Mouse (Mus musculus) cerebellum, postnatal 4 days (tissue): ENCODE data around the gene Zbtb34.

Experiments
- DNase-seq, 2 experiments: peaks; one replicate each; pipeline ENCODE4 v3.0.0; 2022; ENCODE audit warnings: low spot score in 2 of 2, mixed read lengths in 1 of 2

Zbtb34 gene

DNA sequence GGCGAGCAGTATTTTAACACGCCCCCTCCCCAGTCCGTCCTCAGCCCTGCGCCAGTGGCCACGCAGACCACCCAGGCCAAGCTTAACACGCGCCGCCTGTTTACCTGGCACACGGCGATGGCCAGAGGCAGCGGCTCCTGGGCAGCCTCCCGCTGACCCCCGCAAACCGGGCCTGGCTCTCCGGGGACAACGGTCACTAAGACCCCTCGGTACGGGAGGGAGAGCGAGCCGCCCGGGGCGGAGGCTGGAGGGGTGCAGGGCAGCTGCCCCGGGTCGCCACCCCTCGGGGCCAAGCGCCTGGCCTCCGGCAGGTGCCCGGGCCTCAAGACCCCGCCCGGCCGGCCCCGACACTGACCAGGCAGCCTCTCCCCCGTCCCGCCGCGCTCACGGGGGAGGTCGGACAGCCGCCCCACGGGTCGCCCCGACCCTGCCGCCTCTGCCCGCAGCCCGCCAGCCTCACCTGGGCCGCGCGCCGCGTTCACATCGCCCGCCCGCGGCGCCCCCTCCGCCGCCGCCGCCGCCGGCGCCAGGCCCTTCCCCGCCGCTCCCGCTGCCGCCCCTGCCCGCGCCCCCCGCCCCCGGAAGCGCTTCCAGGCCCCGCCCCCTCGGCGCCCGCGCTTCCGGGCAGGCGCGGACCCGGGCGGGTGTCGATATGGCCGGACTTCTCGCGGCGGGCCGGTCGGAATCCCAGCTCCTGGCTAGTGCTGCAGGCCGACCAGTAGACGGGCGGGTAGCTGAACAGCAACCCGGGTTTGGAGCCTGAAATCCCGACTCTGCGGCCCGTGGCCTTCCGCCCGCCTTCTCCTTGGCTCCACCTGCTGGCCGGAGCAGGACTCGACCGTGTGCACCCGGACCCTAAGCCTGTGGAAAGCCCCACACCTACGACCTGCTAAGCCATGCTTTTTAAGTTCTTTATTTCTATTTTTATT lies at the start of gene Zbtb34:
Zbtb34 (minus strand) TSS at position 554 of the 929 bp plus-strand sequence.
- peak; percentile 39 to 67 for DNase-seq

DNA sequence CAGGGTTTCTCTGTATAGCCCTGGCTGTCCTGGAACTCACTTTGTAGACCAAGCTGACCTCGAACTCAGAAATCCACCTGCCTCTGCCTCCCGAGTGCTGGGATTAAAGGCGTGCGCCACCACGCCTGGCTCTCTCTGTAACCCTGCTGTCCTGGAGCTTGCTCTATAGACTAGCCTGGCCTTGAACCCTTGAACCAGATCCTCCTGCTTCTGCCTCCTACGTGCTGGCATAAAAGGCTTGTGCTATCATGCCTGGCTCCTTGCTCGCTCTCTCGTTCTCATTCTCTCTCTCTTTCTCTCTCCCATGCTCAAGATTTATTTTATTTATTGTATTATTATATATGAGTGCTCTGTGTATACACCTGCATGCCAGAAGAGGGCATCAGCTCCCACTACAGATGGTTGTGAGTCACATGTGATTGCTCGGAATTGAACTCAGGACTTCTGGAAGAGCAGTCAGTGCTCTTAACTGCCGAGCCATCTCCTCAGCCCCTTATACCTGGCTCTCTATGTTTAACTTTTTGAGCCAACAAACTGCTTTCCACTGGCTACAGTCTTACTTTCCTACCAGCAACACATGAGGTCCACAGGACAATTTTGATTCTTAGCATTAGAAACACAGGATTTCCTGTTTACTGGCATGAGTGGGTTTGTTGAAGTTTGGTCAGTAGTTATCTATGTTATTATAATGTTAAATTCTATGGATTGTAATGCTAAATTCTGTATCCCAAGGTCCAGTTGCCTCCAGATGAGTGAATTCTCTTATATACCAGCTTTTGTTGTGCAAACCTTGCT lies 47.0 kb upstream of the Zbtb34 start:
- DNase-seq: no peak

DNA sequence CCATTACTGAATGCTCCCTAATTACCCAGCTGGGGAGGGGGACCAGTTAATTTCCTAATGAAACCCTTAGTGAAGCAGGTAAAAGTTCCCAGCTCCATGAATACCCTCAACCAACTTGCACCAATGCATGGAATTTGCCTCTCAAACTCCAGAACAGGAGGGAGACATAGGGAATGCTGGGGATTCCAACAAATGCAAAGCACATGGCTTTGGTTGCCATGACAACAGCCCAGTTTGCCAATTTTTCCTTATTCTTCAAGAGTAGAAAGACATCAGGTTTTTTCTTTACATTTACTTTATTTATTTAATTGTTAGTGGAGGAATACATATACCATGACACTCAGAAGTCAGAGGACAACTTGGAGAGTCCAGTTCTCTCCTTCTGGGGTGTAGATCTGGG lies 44.8 kb upstream of the Zbtb34 start:
- peak in 1 of 2 experiments; percentile 20 for DNase-seq

DNA sequence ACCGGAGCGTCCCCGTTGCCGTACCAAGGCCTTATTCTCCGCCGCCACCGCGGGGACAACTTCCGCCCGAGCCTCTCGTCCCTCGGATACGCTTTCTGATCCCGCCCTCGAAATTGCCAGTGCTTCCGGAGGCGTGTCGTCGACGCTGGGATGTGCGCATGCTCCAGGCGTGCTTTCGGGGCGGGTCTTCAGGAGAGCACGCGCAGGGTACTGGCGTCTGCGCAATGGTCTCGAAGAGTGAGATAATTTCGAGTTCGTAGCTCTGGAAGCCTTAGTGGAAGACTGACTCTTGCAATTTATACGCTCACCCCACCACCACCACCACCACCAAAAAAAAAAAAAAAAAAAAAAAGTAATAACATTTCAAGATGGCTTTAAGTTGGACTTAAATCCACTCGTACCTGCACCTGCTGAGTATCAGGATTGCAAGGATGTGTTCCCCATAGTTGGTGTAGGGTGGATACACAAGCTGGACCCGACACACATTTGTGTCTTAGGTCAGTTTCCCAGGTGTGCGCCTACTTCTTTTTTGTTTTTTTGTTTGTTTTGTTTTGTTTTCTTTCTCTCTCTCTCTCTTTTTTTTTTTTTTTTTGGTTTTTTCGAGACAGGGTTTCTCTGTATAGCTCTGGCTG lies 37.5 kb upstream of the Zbtb34 start, which contains the start of gene Zbtb43:
Zbtb43 (minus strand) TSS at position 94 of the 632 bp plus-strand sequence.
- DNase-seq: peak; percentile 87 to 94

DNA sequence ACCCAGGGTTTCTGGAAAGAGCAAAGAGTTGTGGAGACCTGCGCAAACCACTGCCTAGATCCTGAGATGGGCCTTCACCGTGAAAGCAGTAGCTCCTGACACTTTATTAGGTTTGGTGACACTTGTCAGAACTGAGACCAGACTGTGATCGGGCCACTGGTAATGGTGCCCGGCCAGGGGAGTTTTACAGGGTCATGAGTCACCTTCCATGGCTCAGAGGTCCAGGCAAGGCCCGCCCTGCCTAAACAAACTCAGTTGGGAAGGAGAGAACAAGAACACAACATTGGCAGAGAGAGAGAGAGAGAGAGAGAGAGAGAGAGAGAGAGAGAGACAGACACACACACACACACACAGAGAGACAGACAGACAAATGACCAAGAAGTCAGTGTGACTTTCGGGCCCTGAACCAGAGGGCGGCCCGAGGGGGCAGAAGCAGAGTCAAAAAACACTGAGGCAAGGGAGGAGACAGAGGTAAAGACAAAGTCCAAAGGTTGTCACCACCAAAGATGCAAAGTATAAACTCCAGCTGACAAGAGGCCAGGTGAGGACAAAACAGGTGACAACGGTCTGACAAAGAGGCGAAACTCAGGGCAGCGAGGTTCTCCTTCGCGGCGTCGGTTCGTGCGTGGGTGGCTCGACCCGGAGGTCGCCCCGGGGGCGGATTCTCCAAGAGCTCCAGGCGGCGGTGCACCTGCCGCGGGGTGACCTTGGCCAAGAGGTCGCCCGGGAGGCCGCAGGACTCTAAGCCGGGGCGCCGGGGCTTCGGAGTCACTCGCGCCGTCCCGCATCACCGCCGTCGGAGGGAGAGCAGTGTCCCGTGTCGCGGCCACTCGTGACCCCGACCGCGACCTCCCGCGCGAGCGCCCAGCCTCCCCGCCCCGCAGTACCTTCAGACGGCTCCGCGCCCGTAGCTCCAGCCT lies 36.7 kb upstream of the Zbtb34 start:
- no peak for DNase-seq

DNA sequence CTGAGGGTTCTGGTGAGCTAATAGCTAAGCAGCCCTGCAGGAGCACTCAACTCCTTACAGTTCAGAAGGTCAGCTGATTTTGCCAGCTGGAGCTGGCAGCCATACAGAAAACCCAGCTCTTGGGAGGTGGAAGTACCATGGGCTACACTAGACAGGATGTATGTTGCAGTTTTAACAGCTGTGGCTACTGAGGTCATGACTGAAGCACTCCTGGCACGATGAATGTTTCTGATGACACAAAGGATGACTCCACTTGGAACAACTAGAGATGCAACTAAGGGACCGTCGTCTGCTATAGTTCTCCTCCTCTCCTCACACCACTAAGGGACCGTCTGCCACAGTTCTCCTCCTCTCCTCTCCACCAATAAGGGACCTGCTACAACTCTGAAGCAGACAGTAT lies 34.8 kb upstream of the Zbtb34 start:
- no peak for DNase-seq

DNA sequence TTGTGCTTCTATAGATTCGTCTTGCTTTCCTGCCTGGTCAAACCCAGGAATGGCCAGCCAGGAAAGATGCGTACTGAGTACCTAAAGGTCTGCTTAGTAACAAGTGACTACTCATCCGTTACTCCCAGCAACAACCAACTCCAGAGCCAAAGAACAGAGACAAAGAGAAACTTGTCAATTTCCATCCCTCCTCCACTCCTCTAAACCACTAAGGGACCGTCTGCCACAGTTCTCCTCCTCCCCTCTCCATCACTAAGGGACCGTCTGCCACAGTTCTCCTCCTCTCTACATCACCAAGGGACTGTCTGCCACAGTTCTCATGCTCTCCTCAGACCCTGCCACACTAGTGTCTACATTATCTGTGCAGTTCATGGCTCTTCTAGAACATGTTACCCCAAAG lies 34.1 kb upstream of the Zbtb34 start:
- no peak for DNase-seq

DNA sequence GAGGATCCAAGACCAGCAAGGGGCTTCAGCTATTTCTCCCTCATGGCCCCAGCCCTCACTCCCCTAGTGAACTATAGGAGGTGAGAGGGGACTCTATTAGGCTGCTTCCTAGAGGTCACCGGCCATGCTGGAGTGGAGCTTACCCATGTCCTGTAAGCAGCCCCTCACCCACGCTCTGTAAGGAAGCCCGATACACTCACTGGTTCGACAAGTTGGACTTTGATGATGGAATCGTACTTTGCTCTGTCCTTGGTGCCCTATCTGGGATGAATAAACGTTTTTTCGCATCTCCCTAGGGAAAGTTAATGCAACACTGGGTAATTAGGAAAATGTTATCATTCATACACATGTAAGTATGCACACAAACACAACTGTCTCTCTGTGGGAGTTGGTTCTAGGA lies 30.9 kb upstream of the Zbtb34 start:
- DNase-seq: no peak

DNA sequence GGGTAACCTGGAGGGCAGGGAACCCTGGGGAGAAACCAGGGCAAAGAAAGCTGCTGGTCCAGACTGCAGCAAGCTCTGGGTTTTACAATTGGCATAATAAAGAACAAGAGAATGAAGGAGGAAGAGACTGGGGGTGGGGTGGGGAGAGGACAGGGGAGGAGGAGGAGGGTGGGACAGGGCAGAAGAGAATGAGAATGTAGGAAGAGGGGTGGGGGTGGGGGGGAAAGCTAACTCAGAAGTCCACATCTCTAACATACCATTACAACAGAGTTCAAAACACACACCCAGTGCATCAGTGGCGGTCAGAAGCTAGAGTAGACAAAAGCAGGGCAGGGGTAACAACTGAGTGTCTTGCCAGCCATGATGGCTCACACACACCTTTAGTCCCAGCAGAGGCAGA lies 29.9 kb upstream of the Zbtb34 start:
- no peak for DNase-seq

DNA sequence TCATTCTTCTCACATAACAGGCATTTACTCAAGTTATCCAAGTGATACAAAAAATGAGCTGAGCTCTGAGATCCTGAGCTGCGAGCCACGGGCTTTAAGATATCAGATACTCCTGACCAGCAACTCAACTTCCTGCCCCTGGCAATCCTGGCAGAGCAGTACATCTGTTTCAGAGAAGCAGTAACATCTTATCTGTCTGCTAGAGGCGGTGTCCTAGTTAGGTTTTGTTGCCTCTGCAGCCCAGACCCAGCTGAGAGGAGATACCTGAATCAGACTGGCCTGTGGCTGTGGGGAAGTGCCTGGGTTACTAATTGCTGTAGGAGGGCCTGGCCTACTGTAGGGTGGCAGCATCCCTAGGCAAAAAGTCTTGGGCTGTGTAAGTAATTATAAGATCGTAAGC lies 28.5 kb upstream of the Zbtb34 start:
- DNase-seq: no peak

DNA sequence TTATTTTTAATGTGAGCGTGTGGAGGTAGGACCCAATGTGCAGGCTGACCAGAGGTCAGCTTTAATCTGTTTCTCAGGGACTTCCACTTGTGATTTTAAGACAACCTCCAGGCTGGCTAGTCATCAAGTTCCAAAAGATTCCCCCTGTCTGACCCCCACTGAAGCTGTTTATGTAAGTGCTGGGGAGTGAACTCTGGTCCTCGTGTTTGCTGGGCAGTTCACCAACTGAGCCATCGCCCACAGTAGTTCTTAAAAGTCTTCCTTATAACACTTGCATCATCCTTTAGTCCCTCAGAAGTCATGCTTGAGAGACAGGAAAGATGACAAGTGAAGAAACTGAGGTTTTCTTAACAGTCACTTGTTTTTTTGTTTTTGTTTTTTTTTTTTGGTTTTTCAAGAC lies 25.6 kb upstream of the Zbtb34 start:
- DNase-seq: no peak

DNA sequence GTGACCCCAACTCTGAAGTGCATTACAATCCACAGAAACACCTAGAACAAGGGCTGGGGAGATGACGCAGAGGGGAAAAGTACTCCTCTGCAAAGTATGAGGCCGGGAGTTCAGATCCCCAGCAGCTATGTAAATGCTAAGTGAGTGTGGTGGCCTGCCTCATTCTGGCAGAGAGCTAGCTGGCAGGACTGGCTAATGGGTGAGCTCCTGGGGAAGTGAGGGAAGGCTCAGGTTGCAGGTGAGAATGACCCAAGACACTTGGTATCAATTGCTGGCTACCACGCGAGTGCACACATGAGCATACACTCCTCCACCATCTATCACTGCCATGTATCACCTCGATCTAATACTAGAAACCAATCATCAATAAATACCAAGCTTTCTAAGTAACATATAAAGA lies 25.1 kb upstream of the Zbtb34 start:
- no peak for DNase-seq

DNA sequence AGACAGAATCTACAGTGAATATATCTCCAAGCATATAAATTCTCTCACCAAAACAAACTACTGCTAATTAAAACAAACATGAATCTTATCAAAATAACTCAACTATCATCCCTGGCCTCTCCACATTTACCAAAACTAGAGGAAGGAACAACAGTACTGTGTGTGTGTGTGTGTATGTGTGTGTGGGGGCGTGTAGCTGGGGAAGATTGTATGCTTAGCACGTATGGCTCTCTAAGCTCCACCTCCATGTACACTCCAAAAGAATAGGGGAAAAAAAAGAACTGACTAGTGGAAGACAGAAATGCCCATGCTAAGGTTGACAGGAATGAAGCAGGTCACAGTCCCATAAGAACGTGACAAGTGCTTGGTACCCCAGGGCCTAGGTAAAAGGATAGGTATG lies 24.2 kb upstream of the Zbtb34 start:
- no peak for DNase-seq

DNA sequence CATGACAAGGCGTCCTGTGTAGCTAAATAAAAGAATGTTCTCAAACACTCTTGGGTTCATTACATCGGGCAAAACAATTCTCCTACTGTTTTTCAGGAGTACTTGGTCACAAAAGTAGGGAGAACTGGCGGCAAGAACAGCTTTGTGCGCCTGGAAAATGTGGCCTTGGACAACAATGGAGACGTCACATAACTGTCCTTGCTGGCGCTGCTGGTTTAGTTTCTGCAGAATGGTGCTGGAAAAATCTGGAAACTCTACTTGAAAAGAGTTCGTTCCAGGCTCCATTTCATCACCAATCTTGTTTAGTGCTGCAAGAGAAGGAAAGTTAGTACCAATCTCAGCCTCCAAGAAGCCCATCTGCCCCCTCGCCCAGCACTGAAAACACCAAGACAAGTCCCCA lies 23.7 kb upstream of the Zbtb34 start:
- DNase-seq: no peak

DNA sequence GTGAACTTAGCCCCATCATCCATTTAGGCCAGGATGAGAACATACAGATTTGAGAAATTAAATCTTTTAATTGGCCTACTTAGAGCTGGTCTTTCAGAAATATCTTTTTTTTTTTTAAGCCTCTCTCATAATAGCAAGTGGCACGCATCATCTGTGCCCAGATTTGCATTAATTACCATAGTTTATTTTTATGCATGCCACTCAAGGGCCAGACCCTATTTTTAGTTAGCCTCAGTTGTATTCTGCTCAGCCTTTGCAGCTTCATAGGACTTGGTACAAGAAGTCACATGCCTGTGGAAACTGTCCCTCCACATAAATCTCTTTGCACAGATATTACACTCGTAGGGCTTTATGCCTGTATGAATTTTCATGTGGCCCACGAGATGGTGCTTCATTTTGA lies 22.4 kb upstream of the Zbtb34 start:
- DNase-seq: no peak

DNA sequence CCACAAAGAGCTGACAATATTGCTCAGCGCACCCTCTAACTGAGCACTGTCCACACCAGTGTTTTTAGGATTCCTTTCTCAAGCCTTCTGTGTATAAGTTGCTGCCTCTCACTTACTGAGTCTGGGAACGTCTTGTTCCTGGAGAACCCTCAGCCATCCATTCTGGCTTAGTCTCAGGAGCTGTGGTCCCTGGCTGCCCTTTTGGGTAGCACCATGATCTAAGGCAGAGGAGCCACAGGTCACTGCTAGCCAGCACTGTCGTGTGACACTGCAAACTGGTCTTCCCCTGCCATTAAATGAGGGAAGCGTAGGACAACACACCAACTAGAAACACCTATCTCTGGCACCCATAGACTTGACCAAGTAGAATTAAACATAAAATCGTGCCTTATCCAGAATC lies 21.6 kb upstream of the Zbtb34 start:
- no peak for DNase-seq

DNA sequence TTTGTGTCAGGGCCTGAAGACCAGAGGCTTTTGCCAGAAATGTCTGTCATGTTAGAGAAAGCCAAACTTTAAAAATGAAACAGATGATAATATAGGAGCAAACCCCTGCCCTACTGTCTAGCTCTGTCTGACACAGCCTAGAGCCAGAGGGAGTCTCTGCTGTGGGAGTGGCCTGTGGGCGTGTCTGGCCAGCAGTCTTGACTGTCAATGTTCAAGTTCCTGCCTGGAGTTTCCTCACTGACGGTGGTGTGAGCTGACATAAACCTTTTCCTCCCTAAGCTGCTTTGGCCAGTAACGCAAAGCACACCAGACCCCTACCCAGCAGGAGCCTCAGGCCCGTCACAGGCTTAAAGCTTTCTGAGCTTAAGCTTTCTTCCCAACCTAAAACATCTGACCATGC lies 21.0 kb upstream of the Zbtb34 start:
- DNase-seq: no peak

DNA sequence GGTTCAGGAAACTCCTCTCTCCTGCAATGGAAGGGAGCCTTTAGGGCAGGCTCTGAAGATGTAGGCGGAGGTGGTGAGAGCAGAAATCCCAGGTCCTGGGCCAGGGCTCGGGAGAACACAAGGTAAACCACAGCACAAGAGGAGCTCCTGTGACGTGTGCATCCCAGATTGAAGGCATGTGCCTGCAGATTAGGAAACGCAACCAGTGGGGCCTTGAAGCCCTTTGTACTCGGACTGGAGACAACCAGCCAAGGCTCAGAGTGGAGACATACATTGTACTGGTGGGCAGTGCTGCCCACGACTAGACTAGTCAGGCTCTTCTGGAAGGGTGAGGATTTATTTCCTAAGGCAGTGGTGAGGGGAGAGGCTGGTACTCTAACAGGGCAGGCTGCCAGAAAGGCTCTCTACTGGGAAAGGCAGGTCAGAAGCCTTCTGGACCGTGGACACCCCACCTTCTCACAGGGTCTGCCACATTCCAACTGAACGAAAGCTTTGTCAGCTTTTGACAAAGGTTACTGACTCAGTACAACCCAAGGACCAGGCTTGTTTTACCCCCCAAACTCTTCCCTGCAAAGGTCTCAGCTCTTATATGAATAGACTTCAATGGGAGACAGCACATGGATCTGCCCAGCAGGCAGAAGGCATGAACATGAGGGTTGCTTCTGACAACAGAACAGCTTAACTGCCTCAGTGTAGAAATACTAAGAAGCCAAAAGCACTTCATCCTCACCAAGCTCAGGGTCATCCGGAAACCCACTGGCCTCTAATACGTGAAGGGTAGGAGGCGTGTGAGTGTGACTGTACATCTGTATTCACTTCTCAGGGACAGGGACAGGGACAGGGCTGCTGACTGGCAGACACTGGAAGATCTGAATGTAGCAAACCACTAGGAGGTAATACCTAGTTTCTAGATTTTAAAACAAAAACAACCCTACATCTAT lies 20.2 kb upstream of the Zbtb34 start:
- no peak for DNase-seq

DNA sequence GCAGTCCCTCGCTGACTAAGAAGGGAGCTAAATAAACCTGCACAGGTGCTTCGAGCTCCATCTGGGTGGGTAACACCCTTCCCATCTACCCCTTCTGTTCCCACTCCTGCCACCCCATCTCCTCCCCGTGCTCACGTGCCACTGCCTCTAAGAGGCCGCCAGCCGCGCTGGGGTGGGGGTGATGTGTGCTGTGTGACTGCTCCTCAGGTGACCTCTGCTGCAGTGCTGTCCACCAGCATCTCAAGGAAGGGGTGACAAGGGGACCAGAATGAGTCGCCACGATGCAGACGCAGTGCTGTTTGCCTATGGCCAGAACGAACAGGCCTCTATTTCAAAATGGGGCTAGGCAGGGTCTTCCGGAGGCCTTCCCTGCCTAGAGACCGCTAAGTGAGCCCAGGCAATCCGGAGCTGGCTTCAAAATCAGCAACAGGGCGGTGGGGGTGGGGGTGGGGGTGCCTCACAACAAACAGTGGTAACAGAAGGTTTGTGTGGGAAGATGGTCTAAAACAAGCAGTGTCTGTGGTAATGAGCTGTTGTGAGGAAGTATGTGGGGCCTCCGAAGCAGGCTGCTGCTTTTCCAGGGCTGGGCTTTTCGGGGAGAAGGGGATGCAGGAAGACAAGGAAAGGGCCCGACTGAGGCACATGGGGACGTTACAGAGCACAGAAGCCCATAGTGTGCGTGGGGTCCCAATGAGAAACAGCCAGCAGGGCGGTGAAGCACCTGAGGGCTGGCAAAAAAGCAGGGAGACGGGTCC lies 18.2 kb upstream of the Zbtb34 start:
- no peak for DNase-seq
